Mouse (Mus musculus): ENCODE results near the gene 5730596B20Rik. TPM values are rescaled to one million over a fixed set of nuclear protein-coding genes. Genes with fewer than 3 reads are reported as not detected.

The 5730596B20Rik gene
- polyA plus RNA-seq, 1 experiment, result not detected

DNA sequence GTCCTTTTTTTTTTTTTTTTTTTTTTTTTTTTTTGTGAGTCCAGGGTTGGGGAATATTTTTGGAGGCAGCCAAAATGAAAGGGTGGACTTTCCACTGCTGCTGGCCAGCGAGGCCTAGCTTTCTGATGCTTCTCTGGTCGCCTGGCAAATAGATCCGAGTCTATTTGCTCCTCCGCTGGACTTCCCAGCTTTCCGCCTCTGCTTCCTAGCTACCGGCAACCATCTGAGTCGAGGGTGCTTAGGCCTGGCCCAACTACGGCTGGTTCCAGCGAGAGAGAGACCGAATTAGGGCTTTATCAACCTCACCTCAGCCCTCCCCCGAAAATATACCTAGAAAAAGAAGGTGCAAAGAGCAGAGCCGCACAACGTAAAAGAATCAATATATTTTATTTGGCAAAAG lies 45.4 kb downstream of the 5730596B20Rik start:
- Histone ChIP-seq H3K4me1 (ENCODE audit: control insufficient read depth, insufficient read depth, low read length) (no peaks in the 10 kb centered on the region), H3K27ac (ENCODE audit: control insufficient read depth, insufficient read depth, low read depth, low read length, poor library complexity) (no peak overlapping the region), H3K4me3 (replicated peaks; ENCODE audit: control insufficient read depth, low read depth, low read length) (no peak overlapping the region)
- 17% methylated on average over 13 of the region's 13 CpGs for WGBS
- TF ChIP-seq POLR2A (IDR thresholded peaks at IDR 0.05; ENCODE audit: borderline replicate concordance, control insufficient read depth, low read depth, low read length), result no peak
- no peak for TF ChIP-seq CTCF (IDR thresholded peaks at IDR 0.05; ENCODE audit: control insufficient read depth, insufficient read depth, low read length)

DNA sequence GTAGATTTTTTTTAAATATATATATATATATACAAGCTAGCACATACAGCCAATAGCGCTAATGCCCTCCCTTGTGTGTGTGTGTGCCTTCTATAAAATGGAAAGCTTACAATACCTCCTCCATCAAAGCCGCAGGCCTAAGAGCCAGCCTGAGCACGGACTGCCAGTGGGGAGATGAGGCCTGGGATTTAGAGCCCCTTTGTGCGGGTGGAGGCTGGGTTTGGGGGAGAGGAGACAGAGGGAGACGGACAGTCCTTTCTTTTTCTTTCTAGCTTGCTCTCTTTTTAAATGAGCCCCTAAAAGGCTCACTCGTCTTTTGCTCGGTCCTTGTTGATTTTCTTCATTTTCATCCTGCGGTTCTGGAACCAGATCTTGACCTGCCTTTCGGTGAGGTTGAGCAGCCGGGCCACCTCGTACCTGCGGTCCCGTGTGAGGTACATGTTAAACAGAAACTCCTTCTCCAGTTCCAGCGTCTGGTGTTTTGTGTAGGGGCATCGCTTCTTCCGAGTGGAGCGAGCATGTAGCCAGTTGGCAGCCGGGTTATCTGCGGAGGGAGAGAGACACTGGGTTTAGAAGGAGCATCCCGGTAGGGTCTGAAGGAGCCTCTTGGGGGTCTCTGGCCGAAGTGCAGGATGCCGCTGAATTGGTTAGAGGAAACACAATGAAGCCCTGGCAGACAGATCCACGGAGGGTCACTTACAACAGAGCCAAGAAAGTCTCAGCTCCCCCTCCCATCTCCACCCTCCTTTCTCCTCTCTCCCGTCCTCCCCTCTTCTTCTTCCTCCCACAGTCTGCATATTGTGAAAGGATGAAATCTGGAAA lies 46.9 kb downstream of the 5730596B20Rik start:
- no peak overlapping the region for H3K4me3 ChIP-seq (replicated peaks; ENCODE audit: control insufficient read depth, low read depth, low read length)
- no peak overlapping the region for H3K27ac ChIP-seq (ENCODE audit: control insufficient read depth, insufficient read depth, low read depth, low read length, poor library complexity)
- WGBS, result 5% methylated on average over 24 of the region's 24 CpGs
- H3K4me1 ChIP-seq (ENCODE audit: control insufficient read depth, insufficient read depth, low read length), result no peaks in the 10 kb centered on the region
- TF ChIP-seq CTCF (IDR thresholded peaks at IDR 0.05; ENCODE audit: control insufficient read depth, insufficient read depth, low read length) (no peak), POLR2A (IDR thresholded peaks at IDR 0.05; ENCODE audit: borderline replicate concordance, control insufficient read depth, low read depth, low read length) (no peak)

DNA sequence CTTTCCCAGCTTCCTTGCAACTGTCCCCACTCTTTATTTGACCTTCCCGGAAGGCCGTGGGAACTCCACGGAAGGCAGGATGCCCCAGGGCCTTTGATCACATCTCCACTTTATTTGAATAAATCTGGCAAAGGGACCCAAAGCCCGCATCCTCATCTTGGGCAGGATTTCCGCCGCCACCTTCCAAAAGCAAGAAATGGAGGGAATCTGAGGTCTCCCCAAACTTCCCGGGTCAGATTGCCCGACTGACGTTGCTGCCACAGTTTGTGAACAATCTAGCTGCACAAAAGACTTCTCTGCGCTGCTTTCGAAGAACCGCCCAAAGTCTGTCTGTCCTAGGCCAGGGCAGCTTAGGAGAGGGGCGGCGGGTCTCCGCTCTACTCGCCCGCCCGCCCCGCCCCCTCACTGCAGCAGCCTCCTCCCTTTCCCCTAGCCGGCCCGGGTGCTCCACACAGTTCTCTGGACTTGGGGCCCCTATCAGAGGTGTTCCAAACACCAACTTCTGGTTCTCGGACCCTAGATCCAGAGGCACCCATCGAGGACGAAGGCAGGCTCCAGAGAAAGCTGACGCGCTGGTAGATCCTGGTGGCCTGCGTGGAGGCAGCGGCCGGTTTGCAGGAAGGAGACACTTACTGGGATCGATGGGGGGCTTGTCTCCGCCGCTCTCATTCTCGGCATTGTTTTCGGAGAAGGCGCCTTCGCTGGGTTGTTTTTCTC lies 47.8 kb downstream of the 5730596B20Rik start:
- peak overlapping the region; percentile 34 for H3K4me3 ChIP-seq (replicated peaks; ENCODE audit: control insufficient read depth, low read depth, low read length)

DNA sequence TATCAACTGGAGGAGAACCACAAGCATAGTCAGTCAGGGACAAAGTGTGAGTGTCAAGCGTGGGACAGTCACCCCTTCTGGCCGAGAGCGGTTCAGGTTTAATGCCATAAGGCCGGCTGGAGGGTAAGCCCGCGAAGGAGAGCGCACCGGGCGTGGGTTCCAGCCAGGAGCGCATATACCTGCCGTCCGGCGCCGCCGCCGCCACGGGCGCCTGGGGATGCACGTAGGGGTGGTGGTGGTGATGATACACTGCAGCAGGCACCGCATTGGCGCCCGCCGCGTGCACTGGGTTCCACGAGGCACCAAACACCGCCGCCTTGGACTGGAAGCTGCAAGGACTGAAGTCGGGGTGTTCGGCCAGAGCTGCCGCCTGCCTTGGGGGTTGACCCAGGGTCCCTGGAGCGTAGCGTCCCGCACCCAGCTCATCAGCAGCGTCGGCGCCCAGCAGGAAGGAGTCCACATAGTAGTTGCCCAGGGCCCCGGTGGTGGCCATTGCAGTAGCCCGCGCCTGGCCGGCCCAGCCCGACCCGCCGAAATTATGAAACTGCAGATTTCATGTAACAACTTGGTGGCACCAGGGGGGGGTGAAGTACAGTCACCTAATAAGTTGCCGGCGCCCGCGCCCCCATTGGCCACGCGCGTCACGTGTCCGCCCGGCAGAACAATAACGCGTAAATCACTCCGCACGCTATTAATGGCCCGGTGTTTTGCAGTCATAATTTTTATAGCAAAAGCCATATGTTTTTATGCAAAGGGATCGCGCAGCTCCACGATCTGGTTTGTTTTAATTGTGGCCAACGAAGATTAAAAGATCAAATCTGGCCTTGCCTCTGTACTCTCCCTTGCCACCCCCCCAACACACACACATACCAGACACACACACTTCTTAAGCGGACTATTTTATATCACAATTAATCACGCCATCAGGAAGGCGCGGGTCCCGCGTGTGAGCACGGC lies 48.6 kb downstream of the 5730596B20Rik start:
- Histone ChIP-seq H3K27ac (ENCODE audit: control insufficient read depth, insufficient read depth, low read depth, low read length, poor library complexity) (peak overlapping the region; percentile 59), H3K4me3 (replicated peaks; ENCODE audit: control insufficient read depth, low read depth, low read length) (peak overlapping the region; percentile 34), H3K4me1 (ENCODE audit: control insufficient read depth, insufficient read depth, low read length) (no peaks in the 10 kb centered on the region)
- no peak for TF ChIP-seq CTCF (IDR thresholded peaks at IDR 0.05; ENCODE audit: control insufficient read depth, insufficient read depth, low read length)
- TF ChIP-seq POLR2A (IDR thresholded peaks at IDR 0.05; ENCODE audit: borderline replicate concordance, control insufficient read depth, low read depth, low read length), result no peak
- under 1% methylated on average over 69 of the region's 69 CpGs for WGBS

More for the DNA sequence above, 47.8 kb downstream of the 5730596B20Rik start:
- TF ChIP-seq POLR2A (IDR thresholded peaks at IDR 0.05; ENCODE audit: borderline replicate concordance, control insufficient read depth, low read depth, low read length) (no peak), CTCF (IDR thresholded peaks at IDR 0.05; ENCODE audit: control insufficient read depth, insufficient read depth, low read length) (no peak)
- under 1% methylated on average over 36 of the region's 36 CpGs for WGBS
- Histone ChIP-seq H3K27ac (ENCODE audit: control insufficient read depth, insufficient read depth, low read depth, low read length, poor library complexity) (no peak overlapping the region), H3K4me1 (ENCODE audit: control insufficient read depth, insufficient read depth, low read length) (no peaks in the 10 kb centered on the region)

DNA sequence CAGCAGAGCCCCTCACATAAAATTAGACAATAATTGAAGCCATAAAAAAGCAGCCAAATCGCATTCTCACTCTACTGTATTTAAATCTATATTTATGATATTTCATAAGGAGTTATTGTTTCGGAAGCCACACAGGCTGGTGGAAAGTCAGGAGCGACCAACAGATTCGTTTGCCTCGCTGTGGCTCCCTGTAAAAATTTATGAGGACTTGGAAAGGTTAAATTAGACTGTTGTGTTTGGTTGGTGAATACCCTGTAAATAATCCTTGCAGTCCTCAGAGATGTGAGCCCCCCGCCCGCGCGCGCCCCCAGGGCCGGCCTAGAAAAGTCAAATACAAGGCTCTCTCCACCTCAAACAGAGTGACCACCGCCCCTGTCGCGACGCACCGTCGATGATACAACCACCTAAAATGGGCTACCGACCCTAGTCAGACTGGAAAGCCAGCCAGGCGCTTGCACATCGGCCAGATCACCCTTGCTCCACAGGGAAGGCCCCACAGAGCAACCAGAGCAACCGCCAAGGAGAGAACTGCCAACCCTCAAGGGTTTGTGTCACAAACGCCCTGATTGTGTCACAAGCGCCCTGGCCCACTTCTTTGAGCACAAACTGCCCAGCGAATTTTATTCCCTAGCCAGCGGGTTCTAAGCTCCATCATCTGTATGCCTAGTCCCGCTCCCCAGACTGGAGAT lies 49.4 kb downstream of the 5730596B20Rik start:
- TF ChIP-seq CTCF (IDR thresholded peaks at IDR 0.05; ENCODE audit: control insufficient read depth, insufficient read depth, low read length) (no peak), POLR2A (IDR thresholded peaks at IDR 0.05; ENCODE audit: borderline replicate concordance, control insufficient read depth, low read depth, low read length) (no peak)
- H3K27ac ChIP-seq (ENCODE audit: control insufficient read depth, insufficient read depth, low read depth, low read length, poor library complexity), result no peak overlapping the region
- H3K4me1 ChIP-seq (ENCODE audit: control insufficient read depth, insufficient read depth, low read length), result no peaks in the 10 kb centered on the region
- H3K4me3 ChIP-seq (replicated peaks; ENCODE audit: control insufficient read depth, low read depth, low read length), result no peak overlapping the region
- 3% methylated on average over 26 of the region's 26 CpGs for WGBS

DNA sequence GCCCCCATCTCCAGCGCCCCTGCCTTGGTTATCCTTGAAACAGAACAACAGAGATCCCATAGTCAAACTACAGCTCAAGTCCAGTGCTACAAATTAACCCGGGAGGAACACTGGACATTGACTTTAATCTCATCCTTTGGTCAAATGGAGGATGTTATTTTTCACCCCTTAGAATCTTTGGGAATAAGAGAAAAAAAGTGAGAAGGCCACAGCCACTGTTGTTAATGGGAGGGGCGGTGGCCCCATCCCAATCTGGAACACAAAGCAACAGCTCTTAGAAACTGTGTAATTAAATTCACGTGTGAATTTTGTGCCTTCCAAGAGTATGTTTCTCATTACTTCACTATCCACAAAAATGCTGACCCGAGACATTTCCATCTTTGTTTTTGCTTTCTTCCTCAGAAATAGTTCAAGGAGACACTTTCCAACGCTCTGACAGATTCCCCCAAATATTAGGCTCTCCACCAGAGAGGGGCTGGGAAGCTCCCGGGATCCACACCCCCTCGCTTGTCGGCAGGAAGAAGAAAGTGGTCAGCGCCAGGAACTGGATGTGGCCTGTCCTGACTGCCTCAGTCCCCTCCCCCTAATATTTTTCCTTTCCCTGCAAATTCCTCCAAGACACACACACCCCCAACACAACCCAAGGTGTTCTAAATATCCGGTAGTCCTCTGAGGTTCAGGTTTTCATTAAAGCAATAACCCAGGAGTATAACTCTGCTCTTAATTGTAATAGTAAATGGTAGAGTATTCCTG lies 50.3 kb downstream of the 5730596B20Rik start:
- Histone ChIP-seq H3K4me3 (replicated peaks; ENCODE audit: control insufficient read depth, low read depth, low read length) (no peak overlapping the region), H3K27ac (ENCODE audit: control insufficient read depth, insufficient read depth, low read depth, low read length, poor library complexity) (no peak overlapping the region), H3K4me1 (ENCODE audit: control insufficient read depth, insufficient read depth, low read length) (no peaks in the 10 kb centered on the region)
- TF ChIP-seq CTCF (IDR thresholded peaks at IDR 0.05; ENCODE audit: control insufficient read depth, insufficient read depth, low read length), result no peak
- no peak for TF ChIP-seq POLR2A (IDR thresholded peaks at IDR 0.05; ENCODE audit: borderline replicate concordance, control insufficient read depth, low read depth, low read length)
- 26% methylated on average over 11 of the region's 11 CpGs for WGBS

Data from bone marrow, adult 2 months (tissue).